Mouse (Mus musculus) spleen, embryonic (tissue): Measurements from ENCODE around the gene Chchd6.

Experiments
- CTCF ChIA-PET: fragments of 350-600 bp; sonication (Branson Sonifier 250); formaldehyde crosslinking; loops from one replicate; lab custom pipeline; 2022; lab: Charles Lee

The Chchd6 gene

GRCm38 (mm10) chr6:89361418-89362280, 233.8 kb downstream of the Chchd6 start:
- CTCF ChIA-PET, result no interaction called here

GRCm38 (mm10) chr6:89360709-89361417, 234.6 kb downstream of the Chchd6 start:
- CTCF ChIA-PET, result no interaction called here

- CTCF ChIA-PET, result no interaction called here
Measured at GRCm38 (mm10) chr6:89359771-89360708, 235.4 kb downstream of the Chchd6 start.

DNA sequence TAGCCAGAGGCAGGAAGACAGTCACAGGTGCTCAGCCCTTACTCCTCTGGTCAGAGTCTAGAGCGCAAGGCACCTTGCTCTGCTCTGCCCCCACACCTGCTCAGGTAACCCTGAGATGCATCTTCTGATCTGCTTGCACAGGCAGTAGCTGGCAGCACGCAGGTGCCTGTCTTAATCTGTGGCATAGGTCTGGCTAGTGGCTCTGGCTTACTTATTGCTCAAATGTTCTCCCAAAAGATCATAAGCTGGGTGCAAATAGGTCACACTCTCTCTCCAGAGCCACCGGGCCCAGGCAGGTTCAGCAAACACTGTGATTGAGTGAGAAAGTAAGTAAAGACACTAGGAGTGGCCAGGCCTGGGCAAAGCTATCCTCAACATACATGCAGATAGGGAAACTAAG, 236.3 kb downstream of the Chchd6 start:
- CTCF ChIA-PET, result no interaction called here

DNA sequence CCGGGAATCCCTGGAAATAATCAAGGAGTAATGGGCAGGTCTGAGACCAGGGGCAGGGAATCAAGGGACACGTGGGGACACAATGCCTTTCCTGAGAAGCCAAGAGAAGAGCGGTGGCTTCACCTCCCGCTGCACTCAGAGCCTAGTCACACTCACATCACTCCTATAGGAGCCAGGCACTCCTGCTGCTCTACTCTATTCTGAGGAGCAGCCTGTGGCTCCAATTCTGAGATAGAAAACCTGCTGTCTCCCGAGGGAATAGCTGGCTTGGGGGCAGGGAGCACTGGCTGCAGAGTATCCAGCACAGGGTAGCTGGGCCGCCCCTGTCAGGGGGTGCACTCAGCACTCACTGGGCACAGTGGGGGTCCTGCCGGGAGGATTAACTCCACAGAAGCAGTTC, 239.8 kb downstream of the Chchd6 start:
- CTCF ChIA-PET, result interaction anchor here (0.5 kb wide), 1 partner anchor 222 kb away, joined by 3 read pairs; no protein-coding TSS in a partner anchor

- CTCF ChIA-PET, result no interaction called here
Measured at GRCm38 (mm10) chr6:89354726-89355125, 240.7 kb downstream of the Chchd6 start.

GRCm38 (mm10) chr6:89354076-89354475, 241.4 kb downstream of the Chchd6 start:
- CTCF ChIA-PET, result no interaction called here

DNA sequence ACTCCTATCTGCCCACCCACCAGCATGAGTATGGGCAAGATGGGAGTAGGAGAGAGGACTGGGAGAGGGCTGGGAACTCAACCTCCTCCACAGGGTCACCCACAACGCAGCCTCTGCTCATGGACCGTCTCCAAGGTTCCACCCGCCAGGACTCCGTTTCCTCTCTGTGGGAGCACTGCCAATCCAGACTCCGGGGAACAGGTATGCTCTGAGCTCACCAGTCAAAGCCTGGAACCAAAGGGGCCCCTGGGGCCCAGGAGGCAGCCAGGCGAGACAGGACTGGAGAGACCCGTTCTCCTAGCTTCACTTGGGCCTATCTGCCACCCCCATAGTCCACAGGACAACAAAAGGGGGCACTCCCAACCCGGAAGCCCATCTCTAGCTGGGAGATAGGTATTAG, 242.4 kb downstream of the Chchd6 start:
- CTCF ChIA-PET, result no interaction called here

DNA sequence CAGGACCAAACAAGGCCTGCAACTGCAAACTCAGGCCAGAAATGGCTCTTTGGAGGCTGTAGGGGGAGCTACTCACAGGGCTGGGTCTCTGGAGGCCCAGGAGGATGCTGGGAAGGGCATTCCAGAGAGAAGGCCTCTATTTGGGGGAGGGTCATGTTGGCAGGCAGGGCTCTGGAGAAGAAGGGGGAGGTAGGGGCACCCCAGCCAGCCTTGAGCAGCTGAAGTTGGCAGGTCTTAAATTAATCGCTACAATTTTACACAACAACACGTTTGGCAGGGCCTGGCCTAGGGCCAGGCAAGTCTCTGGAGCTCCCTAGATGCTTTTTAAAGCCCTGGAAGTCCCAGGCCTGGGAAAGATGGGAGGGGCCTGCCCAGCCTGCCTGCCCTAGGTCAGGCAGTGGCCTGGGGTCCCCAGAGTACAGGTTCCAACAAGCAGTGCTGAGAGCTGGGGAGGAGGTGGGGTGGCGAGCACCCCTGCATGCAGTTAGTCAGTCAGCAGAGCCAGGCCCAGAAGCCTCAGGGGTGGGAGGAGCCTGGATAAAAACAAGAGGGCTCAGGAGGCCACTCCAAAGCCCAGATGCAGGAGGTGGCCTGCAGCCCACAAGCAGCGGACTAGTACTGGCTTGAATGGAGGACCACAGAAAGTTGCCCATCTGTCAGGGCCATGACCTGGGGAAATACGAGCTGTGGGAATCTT, 243.9 kb downstream of the Chchd6 start:
- CTCF ChIA-PET, result no interaction called here

DNA sequence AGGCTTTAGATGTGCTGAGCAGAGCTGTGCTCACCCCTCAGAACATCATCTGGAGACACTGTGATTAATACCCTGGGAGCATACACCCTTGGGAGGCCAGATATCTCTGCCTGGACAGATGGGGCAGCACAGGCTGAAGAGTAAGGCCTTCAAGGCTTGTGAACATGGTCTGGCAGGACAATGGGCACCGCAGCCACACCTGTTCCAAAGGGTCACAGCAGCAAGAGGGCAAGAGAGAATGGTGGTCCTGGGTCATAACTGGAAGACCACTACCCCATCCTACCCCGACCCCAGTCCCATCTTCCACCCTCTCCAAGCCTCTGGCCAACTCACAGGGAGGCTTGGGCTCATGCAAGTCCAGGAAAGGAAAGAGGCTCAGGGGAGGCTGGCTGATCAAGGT, 244.9 kb downstream of the Chchd6 start:
- CTCF ChIA-PET, result no interaction called here

- CTCF ChIA-PET, result no interaction called here
Measured at GRCm38 (mm10) chr6:89350037-89350515, 245.4 kb downstream of the Chchd6 start.

DNA sequence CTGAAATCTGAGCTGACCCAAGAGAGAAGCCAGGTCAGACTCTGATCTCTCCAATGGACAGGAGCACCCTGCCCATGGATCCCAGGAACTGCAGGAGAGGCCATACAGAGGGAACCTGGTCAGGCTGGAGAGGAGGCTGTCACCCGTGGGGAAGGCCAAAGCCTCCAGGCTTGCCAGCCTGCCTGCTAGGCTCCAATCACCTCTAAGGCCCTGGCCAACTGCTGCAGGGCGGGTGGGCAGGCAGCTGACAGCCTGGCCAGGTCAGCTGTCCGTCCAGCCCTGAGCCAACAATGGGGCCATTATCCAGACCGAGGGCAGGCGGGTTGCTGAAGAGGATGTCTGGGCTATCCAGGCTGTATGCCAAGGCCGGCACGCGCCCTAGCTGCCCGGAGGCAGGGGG, 247.1 kb downstream of the Chchd6 start:
- CTCF ChIA-PET, result no interaction called here

DNA sequence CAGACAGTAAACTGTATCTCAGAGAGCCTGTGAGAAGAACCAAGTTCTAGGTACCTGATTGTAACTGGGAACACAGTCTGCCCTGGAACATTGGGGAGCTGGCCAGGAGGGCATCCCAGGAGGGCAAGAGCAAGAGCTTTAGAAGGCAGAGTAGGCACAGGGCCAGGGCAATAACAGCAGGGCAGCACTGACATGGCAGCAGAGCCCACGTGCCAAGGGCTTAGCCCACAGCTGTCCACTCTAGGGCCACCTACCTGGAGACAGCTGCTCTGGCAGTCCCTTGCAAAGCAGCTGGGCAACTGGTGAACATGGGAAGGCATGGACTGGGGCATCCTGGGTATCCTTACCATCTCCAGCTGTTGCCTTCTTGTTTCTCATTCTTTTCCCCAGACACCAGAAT, 247.7 kb downstream of the Chchd6 start:
- CTCF ChIA-PET, result no interaction called here

- CTCF ChIA-PET, result no interaction called here
Measured at GRCm38 (mm10) chr6:89345855-89346254, 249.6 kb downstream of the Chchd6 start.

DNA sequence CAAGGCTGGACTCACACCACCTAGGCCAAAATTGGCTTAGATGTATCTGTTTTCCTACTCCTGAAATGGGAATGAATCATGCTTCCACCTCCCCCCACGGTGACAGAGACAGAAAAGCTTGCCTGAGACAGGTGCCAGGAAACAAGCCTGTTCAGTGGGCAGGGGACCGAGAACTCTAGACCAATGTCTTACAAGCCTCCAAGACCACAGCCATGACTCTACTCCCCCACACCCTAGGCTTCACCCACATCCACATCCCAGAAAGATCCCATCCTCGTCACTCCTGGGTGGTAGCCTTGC, 250.0 kb downstream of the Chchd6 start:
- CTCF ChIA-PET, result no interaction called here

DNA sequence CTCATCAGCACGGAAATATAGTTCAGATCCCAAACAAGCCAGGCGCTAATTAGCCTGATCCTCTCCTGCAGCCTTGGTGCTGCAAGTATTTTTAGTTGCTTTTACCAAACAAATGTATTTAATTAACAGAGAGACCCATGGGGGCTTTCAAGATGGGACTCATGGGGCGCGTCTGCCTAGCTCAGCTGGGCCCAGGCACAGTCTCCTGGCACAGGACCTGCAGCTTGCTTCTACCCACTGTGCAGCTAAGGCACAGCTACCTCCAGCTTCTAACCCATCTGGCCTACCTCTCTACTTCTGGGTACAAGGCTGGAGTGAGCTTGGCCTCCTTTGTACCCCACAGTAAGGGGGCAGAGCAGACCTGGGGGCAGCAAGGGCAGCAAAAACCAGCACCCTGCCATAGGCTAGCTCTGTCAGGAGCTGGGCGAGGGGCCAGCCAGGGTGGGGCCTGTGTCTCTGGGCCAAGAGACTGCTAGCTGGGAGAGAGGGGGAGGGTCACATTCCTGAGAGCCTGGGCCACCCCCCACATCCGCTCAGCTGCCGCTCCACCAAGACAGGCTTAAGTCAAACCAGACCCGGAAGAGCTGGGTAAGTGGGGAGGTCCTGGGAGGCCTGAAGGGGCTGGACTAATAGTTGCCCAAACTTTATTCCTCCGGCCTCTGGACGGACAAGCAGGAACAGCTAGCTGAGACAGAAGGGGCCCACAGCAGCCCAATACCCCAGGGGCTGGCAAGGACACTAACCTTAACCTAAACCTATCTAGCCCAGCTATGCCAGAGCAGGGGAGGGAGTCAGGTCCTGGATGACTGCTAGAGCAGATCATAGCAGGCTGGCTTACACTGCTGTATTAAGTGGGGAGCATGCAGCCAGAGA, 250.6 kb downstream of the Chchd6 start:
- CTCF ChIA-PET, result no interaction called here

GRCm38 (mm10) chr6:89341981-89342380, 253.5 kb downstream of the Chchd6 start:
- CTCF ChIA-PET, result no interaction called here

DNA sequence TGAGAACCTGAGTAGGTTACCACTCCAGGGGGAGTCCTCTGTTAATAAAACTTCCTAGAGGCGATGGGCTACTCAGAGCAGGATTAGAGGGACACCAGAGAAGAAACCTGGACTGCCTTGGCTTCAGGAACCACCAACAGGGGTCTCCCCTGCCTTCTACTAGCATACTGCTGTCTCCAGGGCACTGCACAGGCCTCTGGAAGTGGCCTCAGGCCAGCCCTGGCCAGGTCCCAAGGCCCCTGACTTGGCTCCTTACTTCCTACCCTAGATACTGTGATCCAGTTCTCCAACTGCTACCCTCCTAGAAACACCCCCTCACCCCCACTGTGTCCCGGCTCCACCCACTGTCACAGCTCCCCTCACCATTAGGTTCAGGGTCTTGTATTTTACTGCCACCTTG, 256.0 kb downstream of the Chchd6 start:
- CTCF ChIA-PET, result no interaction called here

DNA sequence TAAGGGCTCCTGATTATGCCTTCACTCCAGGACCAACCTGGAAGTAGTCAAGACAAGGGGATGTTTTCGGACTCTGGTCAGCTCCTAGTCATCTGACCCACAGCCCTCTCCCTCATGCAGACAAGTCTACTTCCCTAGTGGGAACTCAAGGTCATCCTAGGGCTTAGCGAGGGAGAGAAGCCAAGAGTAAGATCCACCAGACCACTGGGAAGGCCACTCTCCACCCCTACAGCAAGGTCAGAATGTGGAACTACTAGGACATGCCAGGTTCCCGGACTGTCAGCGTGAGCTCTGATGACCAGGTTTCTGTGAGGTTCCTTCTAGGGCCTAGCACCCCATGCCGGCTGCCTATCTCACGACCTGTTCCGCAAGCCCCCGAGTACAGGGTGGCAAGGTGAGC, 256.7 kb downstream of the Chchd6 start:
- CTCF ChIA-PET, result no interaction called here

GRCm38 (mm10) chr6:89337574-89337973, 257.9 kb downstream of the Chchd6 start:
- CTCF ChIA-PET, result no interaction called here
